Mouse (Mus musculus): Measurements from ENCODE around the gene Tinf2. TPM values are rescaled to one million over a fixed set of nuclear protein-coding genes. Genes with fewer than 3 reads are reported as not detected.

The Tinf2 gene
- 13.9 and 15.5 TPM in 2 replicates for polyA plus RNA-seq (2015; fragmentation: Nextera tagmentation; extraction: Ambion mirVana)

DNA sequence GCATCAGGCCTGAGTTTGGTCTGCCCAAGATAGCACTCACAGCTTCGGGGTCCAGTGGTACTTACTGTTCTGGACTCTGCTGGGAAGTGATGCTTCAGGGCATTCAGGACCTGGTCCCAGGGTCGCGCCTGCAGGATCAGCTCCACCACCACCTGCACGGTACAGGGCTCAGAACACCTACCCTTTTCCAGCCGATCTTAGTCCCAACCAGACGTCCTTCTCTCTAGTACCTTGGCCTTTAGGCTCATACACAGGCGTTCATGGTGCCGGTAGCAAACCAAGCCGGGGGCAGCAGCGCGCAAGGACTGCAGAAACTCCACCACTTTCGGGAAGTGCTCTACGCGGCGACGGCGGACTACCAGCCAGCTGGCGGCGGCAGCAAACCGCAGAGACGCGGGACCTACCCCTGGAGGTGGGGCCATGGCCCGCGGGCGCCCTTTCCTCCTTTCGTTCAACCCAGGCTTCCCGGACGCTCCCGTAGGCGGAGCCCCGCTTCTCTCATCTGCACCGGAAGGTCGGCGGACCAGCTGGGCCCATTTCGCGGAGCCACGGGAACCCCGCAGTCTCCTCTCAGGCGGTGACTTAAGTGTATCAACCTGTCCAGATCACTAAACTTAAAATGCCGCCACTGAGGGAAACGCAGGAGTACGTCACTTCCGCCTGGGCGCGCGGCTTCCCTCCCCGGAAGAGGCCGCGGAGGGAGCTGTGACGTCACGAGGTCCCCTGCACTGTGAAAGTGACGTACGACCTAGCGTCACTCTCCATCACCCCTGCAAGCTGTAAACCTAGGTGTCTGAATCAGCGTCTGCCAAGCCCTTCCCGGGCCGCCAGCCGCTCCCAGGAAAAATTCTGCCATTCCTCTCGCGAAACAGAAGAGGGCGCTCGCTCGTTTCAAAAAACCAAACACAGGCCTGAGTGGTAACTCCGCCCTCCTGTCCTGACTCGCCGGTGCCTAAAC, at the start of gene Tinf2:
TSS of gene Tinf2 (minus strand) at position 661 of the 958 bp plus-strand sequence.

DNA sequence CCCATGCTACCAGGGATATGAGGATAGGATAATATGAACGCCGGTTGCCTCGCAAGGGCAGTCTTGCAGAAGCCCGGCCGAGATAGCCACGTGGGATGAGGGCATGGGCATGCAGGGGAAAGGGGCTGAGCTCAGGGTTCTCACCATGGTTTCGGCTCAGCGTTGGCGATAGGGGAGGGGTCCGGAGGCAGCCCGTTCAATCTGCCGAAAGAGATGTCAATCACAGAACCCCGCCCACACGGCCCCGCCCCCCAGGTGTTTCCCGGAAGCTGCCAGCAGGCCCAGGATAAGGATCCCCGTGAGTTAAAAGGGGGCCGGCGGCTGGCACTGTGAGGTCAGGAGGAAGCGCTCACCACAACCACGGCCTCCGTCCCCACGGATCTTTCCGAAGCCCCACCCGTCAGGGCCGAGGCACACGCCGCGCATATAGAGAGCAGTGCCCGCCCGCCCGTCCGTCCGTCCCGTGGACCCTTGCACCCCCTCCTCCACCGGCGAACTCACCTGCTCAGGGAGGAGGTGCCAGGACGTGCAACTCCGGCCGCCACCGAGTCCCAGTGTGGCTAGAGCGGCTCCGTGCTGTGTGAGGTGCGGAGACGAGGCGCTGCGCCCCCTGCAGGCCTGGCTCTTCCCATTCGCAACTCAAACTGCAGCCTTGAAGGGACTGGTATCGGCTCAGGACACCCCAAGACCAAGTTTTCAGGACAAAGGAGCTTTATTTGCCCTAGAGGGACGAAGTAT, 40.2 kb upstream of the Tinf2 start, which contains the start of gene Rabggta:
TSS of gene Rabggta (minus strand) at position 564 of the 738 bp plus-strand sequence.

DNA sequence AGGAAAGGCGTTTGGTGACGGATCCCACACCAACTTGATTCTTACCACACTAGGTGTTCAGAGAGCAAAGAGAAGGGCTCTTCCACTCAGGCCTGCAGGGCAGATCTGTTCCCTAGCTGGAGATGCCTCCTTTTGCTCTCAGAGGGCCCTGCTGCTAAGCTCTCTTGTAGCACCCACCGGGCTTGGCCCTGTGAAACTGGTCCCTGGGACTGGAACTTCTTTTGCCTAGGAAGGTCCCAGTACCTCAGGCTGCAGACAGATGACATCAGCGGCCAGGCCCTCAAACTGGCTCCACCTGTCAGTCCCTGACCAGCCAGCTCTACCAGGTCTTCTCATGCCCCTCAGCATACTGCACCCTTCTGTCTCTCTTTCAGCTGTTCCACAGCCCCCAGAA, 32.1 kb upstream of the Tinf2 start, which contains the start of gene Tgm1:
TSS of gene Tgm1 (minus strand) at position 198 of the 394 bp plus-strand sequence.

DNA sequence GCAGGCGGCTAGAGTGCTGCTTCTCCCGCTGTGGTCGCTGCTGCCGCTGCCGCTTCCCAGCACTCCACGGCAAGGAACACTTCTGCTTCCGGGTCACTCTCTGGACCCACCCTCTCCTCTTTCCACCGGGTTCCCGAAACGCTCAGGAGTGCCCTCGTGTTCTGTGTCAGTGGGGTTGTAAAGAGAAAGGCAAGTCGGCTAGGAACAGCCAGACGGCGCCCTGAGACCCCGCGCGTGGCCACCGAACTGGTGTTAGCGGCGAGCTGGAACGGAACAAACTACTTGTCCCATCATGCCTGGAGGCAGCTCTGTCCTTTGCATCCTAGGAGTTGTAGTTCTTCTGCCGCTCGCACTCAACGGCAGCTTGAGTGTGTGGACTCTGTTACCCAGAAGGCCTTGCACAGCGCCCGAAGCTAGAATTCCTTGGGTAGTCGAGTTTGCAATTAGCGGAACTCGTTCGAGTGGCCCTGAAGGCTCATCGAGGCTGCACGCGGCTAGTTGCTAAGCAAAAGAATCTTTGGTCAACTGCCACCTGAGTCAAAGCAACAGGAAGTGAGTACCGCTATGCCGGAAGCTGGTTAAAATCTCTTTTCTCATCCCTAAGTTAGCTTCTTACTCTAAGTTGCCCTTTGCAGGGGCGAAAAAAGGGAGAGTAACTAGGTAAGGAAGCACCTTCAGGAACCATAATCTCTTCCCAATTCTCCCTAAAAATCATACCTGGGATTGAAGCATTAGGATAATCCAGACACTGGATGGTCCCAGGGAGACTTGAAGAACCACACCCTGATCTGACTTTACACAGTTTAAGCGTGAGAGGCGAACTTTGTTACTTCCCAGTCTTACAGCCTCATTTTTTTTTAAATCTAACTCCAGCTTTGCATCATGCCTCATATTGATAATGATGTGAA, 9.5 kb downstream of the Tinf2 start, which contains the start of the genes Gmpr2 and Nedd8:
TSS of gene Gmpr2 (plus strand) at position 109 of the 908 bp plus-strand sequence.
TSS of gene Nedd8 (minus strand) at position 292 of the 908 bp plus-strand sequence.

DNA sequence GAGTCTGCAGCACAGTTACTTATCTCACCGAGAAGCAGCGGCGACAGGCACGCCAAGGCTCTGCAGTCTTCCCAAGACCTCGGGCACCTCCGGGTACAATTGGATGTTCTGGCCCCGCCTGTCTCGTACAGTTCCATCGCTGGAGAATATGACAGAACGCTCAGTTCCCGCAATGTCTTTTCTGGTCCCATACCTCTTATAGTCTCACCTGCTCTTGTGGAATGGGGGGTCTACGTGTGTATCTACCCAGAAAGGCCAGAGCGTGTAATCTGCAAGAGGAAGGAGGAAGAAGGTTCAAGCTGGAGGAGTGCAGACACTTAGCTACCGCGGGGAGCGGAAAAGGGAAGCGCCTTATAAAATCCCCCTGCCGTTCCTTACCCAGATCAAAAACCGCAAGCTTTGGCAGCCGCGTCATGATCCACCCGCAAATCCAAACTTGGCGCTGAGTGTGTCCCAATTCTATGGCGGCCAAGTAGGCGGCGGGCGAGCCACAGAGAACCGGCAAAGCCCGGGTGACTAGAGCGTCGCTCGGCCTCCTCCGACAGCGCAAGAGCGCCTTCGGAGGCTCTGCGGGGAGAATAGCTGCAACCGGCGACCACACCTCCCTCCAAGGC, 21.6 kb downstream of the Tinf2 start, which contains the start of gene Mdp1:
TSS of gene Mdp1 (minus strand) at position 549 of the 614 bp plus-strand sequence.

DNA sequence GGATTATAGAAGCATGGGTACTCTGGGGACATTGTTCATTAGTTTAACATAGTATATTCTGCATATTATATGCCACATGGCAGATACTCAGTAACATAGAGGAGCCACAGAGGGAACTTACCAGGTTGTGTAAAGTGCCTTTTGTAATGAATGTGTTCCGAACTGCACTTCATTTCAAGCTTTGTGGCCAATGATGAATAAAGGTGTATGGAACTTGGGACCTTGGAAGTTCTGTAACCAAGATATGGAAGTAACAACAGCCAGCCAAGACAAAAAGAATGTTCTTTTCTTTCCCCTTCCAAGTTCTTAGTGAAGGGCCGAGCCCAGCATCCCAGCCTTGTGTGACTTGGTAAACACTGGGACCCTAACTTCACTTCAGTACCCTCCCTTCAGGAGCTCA, 31.7 kb downstream of the Tinf2 start, which contains the start of gene Tssk4:
TSS of gene Tssk4 (plus strand) at position 301 of the 400 bp plus-strand sequence.

DNA sequence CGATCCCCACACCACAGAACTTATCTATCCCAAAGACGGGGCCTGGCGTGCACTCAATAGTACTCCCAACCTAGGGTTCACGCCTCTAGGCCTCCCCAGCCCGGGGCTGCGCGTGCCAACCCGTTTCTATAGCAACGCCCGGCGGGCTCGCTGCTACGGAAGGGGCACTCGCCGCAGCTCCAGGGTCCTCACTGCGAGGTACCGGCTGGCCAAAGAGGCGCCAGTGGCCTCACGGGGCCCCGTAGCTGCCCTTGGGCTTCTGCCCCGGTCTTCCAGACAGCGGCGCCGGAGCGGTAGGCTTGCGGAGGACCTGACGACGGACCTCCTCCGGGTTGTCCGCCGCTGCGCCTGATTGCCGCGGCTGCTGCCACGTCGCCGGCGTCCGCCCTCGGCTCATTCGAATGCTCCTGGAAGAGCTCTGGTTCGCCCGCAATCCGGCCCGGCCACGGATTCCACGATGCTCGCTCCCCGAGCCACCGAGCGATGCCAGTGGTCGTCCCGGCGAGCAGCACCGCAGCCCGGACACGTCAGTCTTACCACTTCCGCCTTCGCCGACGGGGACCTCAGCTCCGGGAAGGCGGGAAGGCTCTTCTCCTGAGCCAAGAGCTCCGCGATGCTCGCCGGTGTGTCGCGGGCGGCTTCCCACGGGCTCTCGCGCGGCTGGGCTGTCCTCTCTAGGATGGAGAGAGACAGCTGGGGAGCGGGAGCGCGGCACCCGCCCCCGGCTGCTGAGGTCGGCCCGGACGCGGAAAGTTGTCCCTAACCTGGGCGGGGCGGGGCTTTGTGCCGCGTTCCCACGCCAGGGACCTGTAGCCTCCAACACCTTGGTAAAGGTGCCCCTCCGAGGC, 38.3 kb downstream of the Tinf2 start, which contains the start of gene Tm9sf1:
TSS of gene Tm9sf1 (minus strand) at position 747 of the 848 bp plus-strand sequence.

DNA sequence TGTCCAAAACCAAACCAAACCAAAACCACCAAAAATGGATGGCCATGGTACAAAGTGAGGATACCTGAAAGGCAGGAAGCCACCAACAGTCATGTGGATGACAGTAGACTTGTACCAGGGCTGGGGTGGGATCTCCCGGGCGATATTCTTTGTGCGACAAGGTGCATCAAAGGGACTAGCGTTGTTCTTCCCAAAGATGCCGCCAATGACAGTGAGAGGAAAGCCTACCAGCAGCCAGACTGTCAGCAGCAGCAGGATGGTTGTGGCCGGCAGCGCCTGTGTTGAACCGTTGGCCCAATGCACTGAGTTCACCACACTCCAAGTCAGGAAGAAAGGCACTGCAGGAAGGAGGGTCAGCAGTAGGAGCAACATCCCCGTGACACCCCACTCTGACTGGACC, 43.8 kb downstream of the Tinf2 start, which contains the start of gene Gm49378:
TSS of gene Gm49378 (minus strand) at position 101 of the 400 bp plus-strand sequence.

DNA sequence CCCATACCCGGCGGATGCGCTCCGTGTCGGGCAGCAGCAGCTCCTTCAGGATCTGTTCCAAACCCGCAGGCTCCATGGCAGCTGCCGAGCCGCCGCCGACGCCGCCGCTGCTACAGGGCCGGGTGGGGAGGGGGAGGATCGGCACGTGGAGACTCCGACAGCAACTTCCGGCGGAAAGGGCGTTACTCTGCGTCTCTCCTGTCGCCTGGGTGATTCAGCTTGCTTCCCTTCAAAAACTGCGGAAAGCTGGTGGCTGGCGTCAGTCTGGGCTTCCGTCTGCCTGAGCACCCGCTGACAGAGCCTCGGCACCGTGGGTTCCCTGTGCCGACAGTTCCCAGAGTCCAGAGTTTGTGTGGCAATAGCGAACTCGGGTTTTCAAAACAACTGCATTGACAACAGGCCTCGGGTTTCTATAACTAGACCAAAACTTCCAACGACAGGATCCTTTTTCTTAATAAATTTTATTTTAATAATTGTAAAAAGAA, 46.1 kb downstream of the Tinf2 start, which contains the start of gene Ipo4:
TSS of gene Ipo4 (minus strand) at position 435 of the 485 bp plus-strand sequence.

Other genes starting within 250 kb of the Tinf2 start
- 52.0 and 53.1 TPM in 2 replicates for gene Dhrs4, start 203.1 kb downstream of the Tinf2 start, polyA plus RNA-seq (2015; fragmentation: Nextera tagmentation; extraction: Ambion mirVana)
- 0.22 and 0.35 TPM in 2 replicates for gene Carmil3, start 191.2 kb downstream of the Tinf2 start, polyA plus RNA-seq (2015; fragmentation: Nextera tagmentation; extraction: Ambion mirVana)
- 1.8 and 1.9 TPM in 2 replicates for gene Cpne6, start 171.4 kb downstream of the Tinf2 start, polyA plus RNA-seq (2015; fragmentation: Nextera tagmentation; extraction: Ambion mirVana)
- gene Nrl, start 156.8 kb downstream of the Tinf2 start, polyA plus RNA-seq (2015; fragmentation: Nextera tagmentation; extraction: Ambion mirVana) = not detected in 2 replicates
- 41.2 and 47.1 TPM in 2 replicates for gene Pck2, start 141.6 kb downstream of the Tinf2 start, polyA plus RNA-seq (2015; fragmentation: Nextera tagmentation; extraction: Ambion mirVana)
- 55.6 and 63.3 TPM in 2 replicates for gene Dcaf11, start 121.8 kb downstream of the Tinf2 start, polyA plus RNA-seq (2015; fragmentation: Nextera tagmentation; extraction: Ambion mirVana)
- 0.51 and 1.1 TPM in 2 replicates for gene A730061H03Rik, start 121.4 kb downstream of the Tinf2 start, polyA plus RNA-seq (2015; fragmentation: Nextera tagmentation; extraction: Ambion mirVana)
- 0.26 TPM in 1 of 2 replicates, not detected in the other for gene Fitm1, start 106.2 kb downstream of the Tinf2 start, polyA plus RNA-seq (2015; fragmentation: Nextera tagmentation; extraction: Ambion mirVana)
- 104 and 112 TPM in 2 replicates for gene Psme1, start 103.7 kb downstream of the Tinf2 start, polyA plus RNA-seq (2015; fragmentation: Nextera tagmentation; extraction: Ambion mirVana)
- 6.7 and 6.8 TPM in 2 replicates for gene Emc9, start 96.5 kb downstream of the Tinf2 start, polyA plus RNA-seq (2015; fragmentation: Nextera tagmentation; extraction: Ambion mirVana)
- 218 and 249 TPM in 2 replicates for gene Psme2, start 90.7 kb downstream of the Tinf2 start, polyA plus RNA-seq (2015; fragmentation: Nextera tagmentation; extraction: Ambion mirVana)
- 11.0 and 13.6 TPM in 2 replicates for gene Rnf31, start 90.1 kb downstream of the Tinf2 start, polyA plus RNA-seq (2015; fragmentation: Nextera tagmentation; extraction: Ambion mirVana)
- 17.2 and 21.2 TPM in 2 replicates for gene Irf9, start 78.2 kb downstream of the Tinf2 start, polyA plus RNA-seq (2015; fragmentation: Nextera tagmentation; extraction: Ambion mirVana)
- gene Rec8, start 63.8 kb downstream of the Tinf2 start, polyA plus RNA-seq (2015; fragmentation: Nextera tagmentation; extraction: Ambion mirVana) = 1.3 and 1.9 TPM in 2 replicates
- gene Ipo4, start 45.9 kb downstream of the Tinf2 start, polyA plus RNA-seq (2015; fragmentation: Nextera tagmentation; extraction: Ambion mirVana) = 60.2 and 63.0 TPM in 2 replicates
- gene Gm49378, start 43.9 kb downstream of the Tinf2 start, polyA plus RNA-seq (2015; fragmentation: Nextera tagmentation; extraction: Ambion mirVana) = 0.56 and 1.4 TPM in 2 replicates
- 68.6 and 69.9 TPM in 2 replicates for gene Tm9sf1, start 38.0 kb downstream of the Tinf2 start, polyA plus RNA-seq (2015; fragmentation: Nextera tagmentation; extraction: Ambion mirVana)
- 0.26 and 0.35 TPM in 2 replicates for gene Tssk4, start 31.6 kb downstream of the Tinf2 start, polyA plus RNA-seq (2015; fragmentation: Nextera tagmentation; extraction: Ambion mirVana)
- 35.8 and 39.5 TPM in 2 replicates for gene Mdp1, start 21.3 kb downstream of the Tinf2 start, polyA plus RNA-seq (2015; fragmentation: Nextera tagmentation; extraction: Ambion mirVana)
- gene Gmpr2, start 9.9 kb downstream of the Tinf2 start, polyA plus RNA-seq (2015; fragmentation: Nextera tagmentation; extraction: Ambion mirVana) = 32.0 and 33.0 TPM in 2 replicates
- gene Nedd8, start 9.7 kb downstream of the Tinf2 start, polyA plus RNA-seq (2015; fragmentation: Nextera tagmentation; extraction: Ambion mirVana) = 388 and 415 TPM in 2 replicates
- gene Tgm1, start 32.1 kb upstream of the Tinf2 start, polyA plus RNA-seq (2015; fragmentation: Nextera tagmentation; extraction: Ambion mirVana) = 7.4 and 9.2 TPM in 2 replicates
- 17.3 and 20.5 TPM in 2 replicates for gene Rabggta, start 40.4 kb upstream of the Tinf2 start, polyA plus RNA-seq (2015; fragmentation: Nextera tagmentation; extraction: Ambion mirVana)
- 60.6 and 62.9 TPM in 2 replicates for gene Dhrs1, start 63.9 kb upstream of the Tinf2 start, polyA plus RNA-seq (2015; fragmentation: Nextera tagmentation; extraction: Ambion mirVana)
- gene Nop9, start 63.9 kb upstream of the Tinf2 start, polyA plus RNA-seq (2015; fragmentation: Nextera tagmentation; extraction: Ambion mirVana) = 18.6 TPM in 2 replicates
- gene Cideb, start 76.6 kb upstream of the Tinf2 start, polyA plus RNA-seq (2015; fragmentation: Nextera tagmentation; extraction: Ambion mirVana) = 0.13 and 0.18 TPM in 2 replicates
- gene Ltb4r2, start 79.6 kb upstream of the Tinf2 start, polyA plus RNA-seq (2015; fragmentation: Nextera tagmentation; extraction: Ambion mirVana) = 0.29 and 0.39 TPM in 2 replicates
- gene Ltb4r1, start 84.1 kb upstream of the Tinf2 start, polyA plus RNA-seq (2015; fragmentation: Nextera tagmentation; extraction: Ambion mirVana) = 0.76 and 6.9 TPM in 2 replicates
- 2.3 and 2.7 TPM in 2 replicates for gene Adcy4, start 102.3 kb upstream of the Tinf2 start, polyA plus RNA-seq (2015; fragmentation: Nextera tagmentation; extraction: Ambion mirVana)
- gene Ripk3, start 107.0 kb upstream of the Tinf2 start, polyA plus RNA-seq (2015; fragmentation: Nextera tagmentation; extraction: Ambion mirVana) = 19.1 and 19.2 TPM in 2 replicates
- 22.3 and 22.5 TPM in 2 replicates for gene Nfatc4, start 141.3 kb upstream of the Tinf2 start, polyA plus RNA-seq (2015; fragmentation: Nextera tagmentation; extraction: Ambion mirVana)
- gene Nynrin, start 172.2 kb upstream of the Tinf2 start, polyA plus RNA-seq (2015; fragmentation: Nextera tagmentation; extraction: Ambion mirVana) = 6.4 and 7.6 TPM in 2 replicates
- 0.18 and 0.21 TPM in 2 replicates for gene Cbln3, start 202.6 kb upstream of the Tinf2 start, polyA plus RNA-seq (2015; fragmentation: Nextera tagmentation; extraction: Ambion mirVana)
- gene Khnyn, start 203.1 kb upstream of the Tinf2 start, polyA plus RNA-seq (2015; fragmentation: Nextera tagmentation; extraction: Ambion mirVana) = 8.4 and 9.2 TPM in 2 replicates
- gene Sdr39u1, start 218.5 kb upstream of the Tinf2 start, polyA plus RNA-seq (2015; fragmentation: Nextera tagmentation; extraction: Ambion mirVana) = 43.8 and 50.4 TPM in 2 replicates